Mouse (Mus musculus) liver, embryonic 12.5 days (tissue): ENCODE measurements around the gene Gm49321. TPM values are rescaled to one million over a fixed set of nuclear protein-coding genes. Genes with fewer than 3 reads are reported as not detected.

Experiments
- ATAC-seq: fragments of 200-750 bp; cut with Nextera tagmentation; 2 replicates; pipeline ENCODE4 v1.8.0; 2017; ENCODE audit warnings: moderate number of reproducible peaks, mild to moderate bottlenecking, moderate library complexity
- H3K27ac ChIP-seq: fragments of 300-500 bp; sonication (generic); 2 replicates; pipeline ENCODE4 v1.5.1; 2016; ENCODE audit warnings: mild to moderate bottlenecking
- H3K27me3 ChIP-seq: fragments of 300-500 bp; sonication (generic); replicated peaks from 2 replicates; pipeline ENCODE4 v1.6.1; 2016; ENCODE audit warnings: mild to moderate bottlenecking, moderate library complexity
- H3K36me3 ChIP-seq: fragments of 300-500 bp; sonication (generic); 2 replicates; pipeline ENCODE4 v1.6.1; 2016; ENCODE audit warnings: mild to moderate bottlenecking, moderate library complexity
- H3K4me1 ChIP-seq: fragments of 300-500 bp; sonication (generic); 2 replicates; pipeline ENCODE4 v1.6.1; 2016
- H3K4me2 ChIP-seq: fragments of 300-500 bp; sonication (generic); 2 replicates; pipeline ENCODE4 v1.6.1; 2016; ENCODE audit warnings: mild to moderate bottlenecking, moderate library complexity
- H3K4me3 ChIP-seq: fragments of 300-500 bp; sonication (generic); 2 replicates; pipeline ENCODE4 v1.5.1; 2016; ENCODE audit warnings: mild to moderate bottlenecking, moderate library complexity
- H3K9ac ChIP-seq: fragments of 300-500 bp; sonication (generic); 2 replicates; pipeline ENCODE4 v1.6.1; 2016; ENCODE audit warnings: mild to moderate bottlenecking, moderate library complexity
- H3K9me3 ChIP-seq: fragments of 300-500 bp; sonication (generic); replicated peaks from 2 replicates; pipeline ENCODE4 v1.6.1; 2016; ENCODE audit warnings: mild to moderate bottlenecking, moderate library complexity
- WGBS: fragments of 180-500 bp; shearing (Covaris S2); methylation state at CpG from one replicate; pipeline ENCODE4 v1.1.7; 2016; ENCODE audit not compliant: insufficient replicate concordance; 5-methylcytosine and 5-hydroxymethylcytosine counted together
- polyA plus RNA-seq: library from polyadenylated mRNA; unstranded; fragments of >200 nt; fragmentation: Nextera tagmentation; extraction: Ambion mirVana; gene quantifications from 2 replicates; pipeline ENCODE4 v1.2.1, GENCODE M21; 2016

Gene Gm49321
- polyA plus RNA-seq: 4.6 and 6.9 TPM in 2 replicates

DNA sequence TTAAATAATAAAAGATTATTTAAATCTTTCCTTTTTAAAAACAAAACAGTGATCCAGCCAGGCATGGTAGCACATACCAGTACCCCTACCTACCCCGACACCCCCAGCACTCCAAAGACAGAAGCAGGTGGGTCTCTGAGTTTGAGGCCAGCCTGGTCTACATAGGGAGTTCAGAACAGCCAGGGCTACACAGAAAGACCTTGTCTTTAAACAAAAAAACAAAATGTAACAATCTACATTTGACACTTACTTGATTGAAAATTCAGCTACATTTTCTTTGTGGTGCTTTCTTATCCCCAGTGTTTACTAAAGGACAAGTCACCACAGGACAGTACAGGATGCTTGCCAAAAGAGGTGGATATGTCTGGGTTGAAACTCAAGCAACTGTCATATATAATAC, at the start of gene Gm49321:
TSS of gene Gm49321 (plus strand) at position 301 of the 400 bp plus-strand sequence.
- no peak within 1 kb of the TSS for H3K9ac ChIP-seq
- 81% methylated on average over 1 of the region's 1 CpGs for WGBS
- ATAC-seq: no peak

DNA sequence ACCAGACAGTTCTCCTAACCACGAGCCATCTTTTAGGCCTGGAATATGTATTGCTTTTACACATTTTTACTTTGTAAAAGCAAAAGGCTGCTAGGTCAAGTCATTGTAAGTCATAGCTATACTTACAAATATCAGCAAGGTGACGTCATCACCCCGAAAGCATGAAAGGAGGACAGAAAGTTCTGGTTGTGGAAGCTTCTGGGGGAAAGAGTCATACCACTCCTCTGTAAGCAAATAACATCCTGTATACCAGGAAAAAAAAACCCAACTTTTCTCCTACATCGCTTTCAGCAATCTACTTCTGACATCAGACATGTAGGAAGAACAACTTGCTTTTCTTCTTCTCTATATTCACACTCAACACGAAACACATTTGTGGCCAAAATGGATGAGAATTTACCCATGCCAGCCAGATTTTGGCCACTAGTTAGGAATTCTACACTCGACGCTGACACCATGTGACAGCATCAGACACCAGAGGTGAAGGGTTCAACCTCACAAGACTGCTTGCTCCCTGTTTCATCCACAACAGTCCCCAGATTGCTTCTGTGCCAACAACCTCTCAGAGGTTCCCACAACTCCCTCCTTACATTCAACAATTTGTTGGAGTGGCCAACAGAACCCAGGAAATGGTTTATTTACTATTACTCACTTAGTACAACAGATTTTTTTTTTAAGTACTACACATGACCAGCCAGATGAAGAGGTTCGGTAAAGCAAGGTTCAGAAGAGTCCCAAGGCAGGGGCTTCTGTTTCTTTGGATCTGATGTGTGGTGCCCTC, 49.3 kb upstream of the Gm49321 start:
- Histone ChIP-seq H3K4me2 (no peak overlapping the region), H3K27ac (no peak overlapping the region), H3K9me3 (no peaks in the 10 kb centered on the region), H3K4me1 (peaks cover 8% of the 10 kb centered on the region), H3K36me3 (no peaks in the 10 kb centered on the region), H3K9ac (no peak overlapping the region), H3K4me3 (no peak overlapping the region), H3K27me3 (no peaks in the 10 kb centered on the region)
- WGBS: 70% methylated on average over 8 of the region's 8 CpGs
- no peak for ATAC-seq

More for the DNA sequence above, at the start of gene Gm49321:
- H3K36me3 ChIP-seq: peaks cover 83% of the 10 kb centered on the region
- H3K4me1 ChIP-seq: no peaks in the 10 kb centered on the region
- H3K27ac ChIP-seq: no peak within 1 kb of the TSS
- H3K9me3 ChIP-seq: no peaks in the 10 kb centered on the region
- no peak within 1 kb of the TSS for H3K4me3 ChIP-seq
- H3K27me3 ChIP-seq: no peaks in the 10 kb centered on the region
- no peak within 1 kb of the TSS for H3K4me2 ChIP-seq

DNA sequence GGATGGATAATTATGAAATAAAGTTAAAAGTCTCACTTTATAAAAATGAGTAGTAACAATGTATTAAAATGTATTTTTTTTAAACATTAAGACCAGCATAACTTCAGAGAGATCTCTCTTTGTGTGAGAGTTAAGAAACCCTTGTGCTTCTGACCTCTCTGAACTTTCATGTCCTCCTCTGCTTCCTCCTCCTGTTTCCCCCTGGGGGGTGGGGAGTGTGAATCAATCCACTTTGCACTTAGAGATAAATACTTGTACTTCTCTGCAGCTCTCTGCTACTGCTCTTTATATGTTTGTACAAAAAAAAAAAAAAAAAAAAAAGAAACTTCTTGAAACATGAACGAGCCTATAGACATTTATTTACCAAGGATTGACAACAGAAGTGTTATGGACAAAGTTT, 47.9 kb upstream of the Gm49321 start:
- no peaks in the 10 kb centered on the region for H3K27me3 ChIP-seq

DNA sequence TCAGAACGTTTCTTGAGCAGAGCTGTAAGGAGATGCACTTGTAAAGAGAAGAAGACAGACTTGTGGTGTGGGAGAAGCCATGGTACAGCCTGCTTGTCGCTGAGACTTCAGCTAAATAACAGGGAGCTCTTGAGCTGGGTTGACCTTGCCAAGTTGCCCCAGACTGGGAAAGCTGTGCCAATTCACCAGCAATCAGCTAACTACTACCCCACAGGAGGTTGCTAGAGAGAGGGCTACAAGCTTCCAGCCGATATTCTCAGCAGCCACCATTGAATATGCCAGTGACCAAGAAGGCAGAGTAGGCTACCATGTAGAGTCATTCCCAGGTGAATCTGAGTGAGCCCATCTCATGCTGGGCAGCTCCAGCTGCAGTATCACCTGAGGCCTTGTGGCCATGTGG, 47.4 kb upstream of the Gm49321 start:
- Histone ChIP-seq H3K27me3 (no peaks in the 10 kb centered on the region), H3K9me3 (no peaks in the 10 kb centered on the region), H3K4me2 (no peak overlapping the region), H3K36me3 (no peaks in the 10 kb centered on the region), H3K9ac (no peak overlapping the region), H3K4me1 (peaks cover 8% of the 10 kb centered on the region), H3K4me3 (no peak overlapping the region), H3K27ac (no peak overlapping the region)
- no peak for ATAC-seq
- 60% methylated on average over 3 of the region's 3 CpGs for WGBS

More for the DNA sequence above, 47.9 kb upstream of the Gm49321 start:
- ATAC-seq: no peak
- H3K27ac ChIP-seq: no peak overlapping the region
- H3K36me3 ChIP-seq: no peaks in the 10 kb centered on the region
- H3K4me1 ChIP-seq: peaks cover 8% of the 10 kb centered on the region
- WGBS: 30% methylated on average over 1 of the region's 1 CpGs
- no peak overlapping the region for H3K9ac ChIP-seq
- H3K9me3 ChIP-seq: no peaks in the 10 kb centered on the region
- no peak overlapping the region for H3K4me2 ChIP-seq
- H3K4me3 ChIP-seq: no peak overlapping the region

DNA sequence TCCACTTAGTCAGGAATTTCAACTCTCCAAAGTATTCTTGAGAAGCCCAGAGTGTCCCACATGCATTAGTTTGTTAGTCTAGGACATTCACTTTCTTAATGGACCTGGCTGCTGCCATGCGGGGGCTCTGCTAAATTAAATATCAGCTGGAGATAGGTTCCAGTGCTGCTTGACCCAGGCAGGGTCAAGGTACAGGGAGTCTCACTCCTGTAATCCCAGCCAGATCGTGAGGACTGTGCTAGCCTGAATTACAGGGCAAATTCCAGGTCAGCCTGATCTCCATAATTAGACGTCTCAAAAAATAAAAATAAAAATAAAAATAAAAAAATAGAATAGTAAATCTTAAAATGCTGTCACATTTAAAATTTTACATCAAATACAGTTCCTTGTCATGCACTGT, 44.8 kb upstream of the Gm49321 start:
- 63% methylated on average over 3 of the region's 3 CpGs for WGBS
- H3K36me3 ChIP-seq: no peaks in the 10 kb centered on the region
- H3K4me2 ChIP-seq: no peak overlapping the region
- H3K27me3 ChIP-seq: no peaks in the 10 kb centered on the region
- H3K27ac ChIP-seq: no peak overlapping the region
- no peak overlapping the region for H3K4me3 ChIP-seq
- H3K9me3 ChIP-seq: no peaks in the 10 kb centered on the region
- no peak for ATAC-seq
- no peak overlapping the region for H3K9ac ChIP-seq
- no peaks in the 10 kb centered on the region for H3K4me1 ChIP-seq

DNA sequence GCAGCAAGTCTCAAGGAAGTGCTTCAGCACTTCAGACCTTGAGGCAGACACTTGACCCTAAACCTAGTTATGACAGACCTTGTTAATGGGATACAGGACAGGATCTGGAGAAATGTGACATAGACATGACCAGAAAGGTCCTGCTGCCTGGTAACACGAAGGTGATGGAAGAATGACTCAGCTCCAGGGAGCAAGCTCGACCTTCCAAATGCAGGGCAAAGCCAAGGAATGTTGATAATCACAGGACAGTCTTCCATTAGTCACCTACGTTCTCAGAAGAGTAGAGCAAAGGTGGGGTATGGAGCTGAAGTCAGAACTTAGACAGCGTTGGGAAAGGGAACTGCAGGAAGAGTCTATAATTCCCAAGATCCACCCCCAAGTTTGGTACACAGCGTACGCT, 42.6 kb upstream of the Gm49321 start:
- Histone ChIP-seq H3K9ac (no peak overlapping the region), H3K4me1 (no peaks in the 10 kb centered on the region), H3K4me3 (no peak overlapping the region), H3K36me3 (no peaks in the 10 kb centered on the region), H3K27ac (no peak overlapping the region), H3K9me3 (no peaks in the 10 kb centered on the region), H3K27me3 (no peaks in the 10 kb centered on the region), H3K4me2 (no peak overlapping the region)
- ATAC-seq: no peak
- 64% methylated on average over 6 of the region's 6 CpGs for WGBS

DNA sequence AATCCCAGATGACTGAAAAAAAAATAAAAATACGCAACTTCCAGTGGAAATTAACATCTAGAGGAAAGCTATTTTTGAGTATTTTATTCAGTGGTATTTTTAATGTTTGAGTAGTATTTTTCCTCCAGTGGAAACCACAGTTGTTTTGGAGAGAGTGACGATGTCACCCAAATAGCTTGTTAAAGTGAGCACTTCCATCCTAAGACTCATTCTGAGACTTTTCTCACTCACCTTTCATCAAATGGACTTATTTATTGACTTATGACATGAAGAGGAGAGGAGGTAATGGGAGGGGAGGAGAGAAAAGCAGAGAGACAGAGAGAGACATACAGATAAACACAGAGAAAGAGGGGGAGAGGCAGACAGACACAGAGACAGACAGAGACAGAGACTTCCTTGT, 41.8 kb upstream of the Gm49321 start:
- no peak for ATAC-seq
- H3K9me3 ChIP-seq: no peaks in the 10 kb centered on the region
- no peak overlapping the region for H3K27ac ChIP-seq
- WGBS: 72% methylated on average over 2 of the region's 2 CpGs
- no peaks in the 10 kb centered on the region for H3K4me1 ChIP-seq
- no peak overlapping the region for H3K4me2 ChIP-seq
- H3K4me3 ChIP-seq: no peak overlapping the region
- no peak overlapping the region for H3K9ac ChIP-seq
- H3K27me3 ChIP-seq: no peaks in the 10 kb centered on the region; the same call in 1 of the 2 replicates
- H3K36me3 ChIP-seq: no peaks in the 10 kb centered on the region

DNA sequence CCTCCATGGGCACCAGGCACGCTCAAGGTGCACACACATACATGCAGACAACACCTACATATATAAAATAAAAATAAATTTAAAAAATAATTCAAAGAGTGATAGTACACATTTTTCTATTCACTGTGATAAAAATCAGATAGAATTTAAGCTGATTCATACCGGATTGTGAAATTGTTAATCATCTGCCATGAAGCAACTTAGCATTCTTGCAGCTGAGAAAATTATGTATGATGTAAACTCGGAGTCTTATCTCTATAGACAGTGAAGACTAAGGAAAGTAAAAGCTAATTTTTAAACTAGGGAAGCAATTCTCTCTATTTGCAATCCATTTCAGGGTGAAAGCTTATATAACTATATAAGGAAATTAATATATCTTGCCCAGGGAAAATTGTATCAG, 41.0 kb upstream of the Gm49321 start:
- H3K4me2 ChIP-seq: no peak overlapping the region
- WGBS: 58% methylated on average over 3 of the region's 3 CpGs
- H3K9me3 ChIP-seq: no peaks in the 10 kb centered on the region
- no peak overlapping the region for H3K9ac ChIP-seq
- no peaks in the 10 kb centered on the region for H3K36me3 ChIP-seq
- H3K27me3 ChIP-seq: no peaks in the 10 kb centered on the region; the same call in 1 of the 2 replicates
- H3K4me1 ChIP-seq: no peaks in the 10 kb centered on the region
- H3K4me3 ChIP-seq: no peak overlapping the region
- ATAC-seq: no peak
- no peak overlapping the region for H3K27ac ChIP-seq

DNA sequence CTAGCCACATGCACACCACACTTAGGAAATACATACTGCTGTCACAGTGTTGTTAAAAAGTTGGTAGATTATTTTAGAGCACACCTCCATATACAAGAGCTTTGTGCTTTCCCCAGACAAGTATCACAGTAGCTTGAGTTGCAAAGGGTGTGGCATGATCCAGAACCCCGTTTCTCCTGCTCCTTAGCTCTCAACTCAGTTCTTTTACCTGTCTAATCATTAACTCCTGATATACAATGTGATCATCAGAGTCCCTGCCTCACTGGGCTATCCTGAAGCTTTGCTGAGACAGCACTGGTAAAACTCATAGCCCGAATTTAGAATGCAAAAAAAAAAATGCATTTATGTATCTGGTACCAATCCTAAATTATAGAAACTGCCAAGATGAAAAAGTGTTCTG, 39.2 kb upstream of the Gm49321 start:
- 59% methylated on average over 2 of the region's 2 CpGs for WGBS
- Histone ChIP-seq H3K4me3 (no peak overlapping the region), H3K36me3 (no peaks in the 10 kb centered on the region), H3K27ac (no peak overlapping the region), H3K27me3 (peaks cover 5% of the 10 kb centered on the region; the same call in 1 of the 2 replicates), H3K9me3 (no peaks in the 10 kb centered on the region), H3K4me1 (no peaks in the 10 kb centered on the region), H3K4me2 (no peak overlapping the region), H3K9ac (no peak overlapping the region)
- ATAC-seq: no peak

DNA sequence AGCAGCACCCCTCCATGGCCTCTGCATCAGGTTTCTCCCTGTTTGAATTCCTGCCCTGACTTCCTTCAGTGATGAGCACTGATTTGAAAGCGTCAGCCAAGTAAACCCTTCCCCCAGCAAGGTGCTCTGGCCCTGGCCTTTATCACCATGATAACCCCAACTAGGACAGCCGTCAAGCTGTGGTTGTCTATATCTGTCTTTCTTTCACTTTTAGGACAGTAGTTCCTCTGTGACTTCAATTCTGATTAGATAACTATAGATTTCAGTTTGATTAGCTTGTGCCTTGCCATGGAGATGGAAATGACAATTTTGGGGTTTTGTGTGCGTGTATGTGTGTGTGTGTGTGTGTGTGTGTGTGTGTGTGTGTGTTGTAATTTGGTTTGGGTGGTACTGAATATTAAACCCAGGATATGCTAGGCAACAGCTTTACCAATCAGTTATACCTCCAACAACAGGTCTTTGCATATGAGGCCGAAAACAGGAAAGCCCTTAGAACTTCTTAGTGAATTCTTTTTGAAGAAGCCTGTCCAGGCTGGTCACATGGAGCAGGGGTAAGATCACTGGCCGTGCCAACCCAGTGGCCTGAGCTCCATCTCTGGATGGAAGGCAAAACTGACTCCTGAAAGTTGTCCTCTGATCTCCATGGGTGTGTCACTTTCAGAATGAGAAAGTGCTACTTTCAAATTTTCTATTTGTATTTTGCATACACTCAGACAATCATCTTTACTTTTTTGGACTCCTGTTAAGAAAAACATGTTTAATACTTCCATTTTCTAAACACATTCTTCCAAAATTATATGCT, 33.1 kb upstream of the Gm49321 start:
- H3K4me2 ChIP-seq: no peak overlapping the region
- 41% methylated on average over 5 of the region's 5 CpGs for WGBS
- no peaks in the 10 kb centered on the region for H3K36me3 ChIP-seq
- H3K27ac ChIP-seq: no peak overlapping the region
- no peak overlapping the region for H3K4me3 ChIP-seq
- peaks cover 5% of the 10 kb centered on the region; the same call in 1 of the 2 replicates for H3K27me3 ChIP-seq
- no peak for ATAC-seq
- H3K9me3 ChIP-seq: no peaks in the 10 kb centered on the region
- no peak overlapping the region for H3K9ac ChIP-seq
- peaks cover 12% of the 10 kb centered on the region for H3K4me1 ChIP-seq

DNA sequence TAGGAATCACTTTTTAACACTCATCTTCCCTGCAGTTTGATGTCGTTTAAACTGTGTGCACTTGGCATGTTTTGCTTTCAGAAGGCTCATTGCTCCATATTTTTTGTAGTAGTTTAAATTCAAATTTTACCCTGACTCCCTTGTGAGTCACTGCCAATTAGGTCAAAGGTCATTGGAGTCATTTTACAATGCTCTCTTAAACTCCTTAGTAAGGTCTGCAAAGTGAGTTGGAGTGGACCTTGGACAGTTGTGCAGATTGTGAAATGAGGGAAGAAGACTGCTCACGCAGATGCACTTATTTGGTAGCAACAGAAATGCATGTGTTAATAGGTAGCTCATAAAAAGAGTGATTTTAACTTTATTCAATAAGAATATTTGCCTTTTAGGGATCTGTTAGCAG, 32.4 kb upstream of the Gm49321 start:
- no peaks in the 10 kb centered on the region for H3K36me3 ChIP-seq
- no peak for ATAC-seq
- 45% methylated on average over 2 of the region's 2 CpGs for WGBS
- H3K9me3 ChIP-seq: no peaks in the 10 kb centered on the region
- peaks cover 5% of the 10 kb centered on the region; the same call in 1 of the 2 replicates for H3K27me3 ChIP-seq
- H3K9ac ChIP-seq: no peak overlapping the region
- no peak overlapping the region for H3K4me2 ChIP-seq
- H3K4me1 ChIP-seq: peaks cover 16% of the 10 kb centered on the region
- no peak overlapping the region for H3K4me3 ChIP-seq
- no peak overlapping the region for H3K27ac ChIP-seq

DNA sequence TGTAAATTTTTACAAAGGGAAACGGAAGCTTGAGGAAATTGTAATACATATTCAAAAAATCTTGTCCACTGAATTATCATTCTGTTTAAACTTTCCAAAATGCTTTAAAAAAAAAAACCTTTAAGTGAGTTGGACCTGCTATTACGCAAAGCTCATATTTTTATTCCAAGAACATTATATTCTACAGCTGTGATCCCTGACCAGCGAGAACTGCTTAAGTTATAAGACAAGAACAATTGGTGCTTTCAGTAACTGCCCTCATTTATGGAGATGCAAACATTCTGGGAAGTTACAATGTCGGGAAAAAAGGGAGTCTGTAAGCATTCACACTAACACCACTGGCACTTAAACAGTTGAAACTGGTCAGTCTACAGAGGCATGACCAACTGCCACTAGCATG, 31.9 kb upstream of the Gm49321 start:
- no peak overlapping the region for H3K4me2 ChIP-seq
- ATAC-seq: no peak
- peaks cover 5% of the 10 kb centered on the region; the same call in 1 of the 2 replicates for H3K27me3 ChIP-seq
- H3K4me1 ChIP-seq: peaks cover 21% of the 10 kb centered on the region
- H3K27ac ChIP-seq: no peak overlapping the region
- H3K36me3 ChIP-seq: no peaks in the 10 kb centered on the region
- H3K4me3 ChIP-seq: no peak overlapping the region
- no peak overlapping the region for H3K9ac ChIP-seq
- 70% methylated on average over 4 of the region's 4 CpGs for WGBS
- no peaks in the 10 kb centered on the region for H3K9me3 ChIP-seq
